Mouse (Mus musculus) olfactory bulb, adult 2 months (tissue): ENCODE measurements around the gene Atp2a1. TPM values are rescaled to one million over a fixed set of nuclear protein-coding genes. Genes with fewer than 3 reads are reported as not detected.

ENCODE experiments used
- H3K27ac ChIP-seq: fragments of 200-500 bp; 2 replicates; pipeline ENCODE4 v1.5.1; 2012; ENCODE audit warnings: low read depth, low read length; ENCODE audit not compliant: insufficient read depth
- H3K4me1 ChIP-seq: fragments of 200-500 bp; 2 replicates; pipeline ENCODE4 v1.6.1; 2012; ENCODE audit warnings: low read length; ENCODE audit not compliant: control insufficient read depth, insufficient read depth
- H3K4me3 ChIP-seq: fragments of 200-500 bp; 2 replicates; pipeline ENCODE4 v1.5.1; 2012; ENCODE audit warnings: mild to moderate bottlenecking, low read depth, low read length, moderate library complexity; ENCODE audit not compliant: insufficient read depth
- CTCF ChIP-seq: fragments of 200-500 bp; IDR thresholded peaks from 2 replicates; pipeline ENCODE4 v1.5.1; 2012; ENCODE audit warnings: low read depth, mild to moderate bottlenecking, low read length, moderate library complexity; ENCODE audit not compliant: insufficient read depth
- POLR2A ChIP-seq: fragments of 200-500 bp; IDR thresholded peaks from 2 replicates; pipeline ENCODE4 v1.6.1; 2012; ENCODE audit warnings: mild to moderate bottlenecking, low read depth, low read length, moderate library complexity; ENCODE audit not compliant: insufficient read depth
- WGBS: fragments of 180-500 bp; shearing (Covaris S2); methylation state at CpG from one replicate; pipeline ENCODE4 v1.1.7; 2018; 5-methylcytosine and 5-hydroxymethylcytosine counted together
- polyA plus RNA-seq: library from polyadenylated mRNA; stranded (reverse); fragments of >200 nt; gene quantifications from 2 replicates; pipeline ENCODE4 v1.2.4, GENCODE M21; 2012; ENCODE audit warnings: low replicate concordance; ENCODE audit not compliant: missing spikeins, insufficient read depth, insufficient read length

The Atp2a1 gene
- polyA plus RNA-seq, 1 experiment: not detected

DNA sequence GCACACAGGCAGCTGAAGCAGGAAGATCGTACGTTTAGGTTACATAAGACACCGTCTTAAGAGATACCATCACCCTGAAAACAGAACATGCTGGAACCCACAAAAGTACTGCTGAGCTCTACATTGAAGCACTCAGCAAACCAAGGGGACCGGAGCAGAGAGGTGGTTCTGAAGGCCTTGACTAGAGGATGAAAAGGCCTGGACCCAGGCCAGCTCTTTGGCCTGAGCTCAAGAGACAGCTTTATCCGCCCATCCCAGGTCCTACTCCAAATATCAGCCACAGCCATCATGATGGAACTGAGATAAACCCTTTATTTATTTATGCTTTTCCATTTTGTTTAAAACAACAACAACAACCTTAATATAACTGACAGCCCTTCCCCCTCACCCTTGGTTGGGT, 3.8 kb upstream of the Atp2a1 start:
- no peak overlapping the region for H3K27ac ChIP-seq
- WGBS: 81% methylated on average over 5 of the region's 5 CpGs
- peaks cover 19% of the 10 kb centered on the region; the same call in 1 of the 2 replicates for H3K4me1 ChIP-seq
- TF ChIP-seq POLR2A (no peak), CTCF (no peak)
- H3K4me3 ChIP-seq: no peak overlapping the region

DNA sequence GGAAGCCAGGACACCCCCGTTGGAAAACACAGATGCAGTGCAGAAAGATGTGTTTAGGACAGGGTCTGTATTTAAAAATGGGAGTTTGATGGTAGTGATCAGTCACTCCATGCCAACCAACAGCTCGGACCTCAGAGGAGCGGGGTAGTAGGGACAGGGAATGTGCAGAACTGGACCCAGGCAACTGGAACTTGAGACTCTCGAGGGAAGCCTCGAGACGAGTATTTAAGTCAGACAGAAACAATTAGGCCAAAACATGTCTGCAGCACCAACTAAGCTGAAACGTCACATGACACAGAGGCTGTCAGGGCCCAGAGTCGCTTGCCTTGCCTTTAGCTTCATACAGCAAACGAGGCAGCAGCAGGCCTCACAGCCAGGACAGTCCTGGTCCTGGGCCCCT, 3.2 kb upstream of the Atp2a1 start:
- 53% methylated on average over 9 of the region's 9 CpGs for WGBS
- TF ChIP-seq CTCF (no peak), POLR2A (no peak)
- no peak overlapping the region for H3K27ac ChIP-seq

DNA sequence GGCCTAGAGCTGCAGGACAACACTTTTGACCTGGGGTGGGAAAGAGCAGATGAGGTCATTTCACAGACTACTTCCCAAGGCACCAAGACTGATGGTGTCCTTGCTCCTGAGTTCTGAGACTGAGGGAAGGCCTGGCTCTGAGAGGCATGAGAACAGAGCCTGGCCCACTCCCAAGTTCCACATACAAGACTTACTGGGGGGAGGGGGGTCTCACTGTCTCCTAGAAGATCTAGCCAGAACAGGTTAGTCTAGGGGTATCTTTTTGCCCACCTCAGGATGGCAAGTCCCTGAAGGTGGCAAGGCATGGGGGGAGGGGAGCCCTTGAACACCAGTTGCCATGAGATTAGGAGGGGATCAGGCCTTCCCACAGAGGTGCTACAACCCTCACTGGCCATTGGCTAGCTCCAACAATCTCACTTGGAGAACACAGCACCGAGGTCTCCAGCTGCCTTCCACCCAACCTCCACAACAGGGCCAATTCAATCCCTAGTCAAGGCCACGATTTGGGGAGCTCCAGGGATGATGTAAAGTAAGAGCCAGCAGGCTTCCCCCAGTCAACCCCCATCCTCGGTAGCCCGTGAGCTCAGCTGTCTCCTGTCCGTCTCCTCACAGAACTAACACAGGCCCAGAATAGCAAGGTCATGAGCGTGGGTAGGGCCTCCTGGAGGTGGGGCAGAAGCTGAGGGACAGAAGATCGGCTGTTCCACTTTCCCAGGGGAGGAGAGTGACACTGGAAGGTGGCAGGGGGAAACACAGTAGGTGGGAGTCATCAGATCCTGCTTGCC, 2.5 kb upstream of the Atp2a1 start:
- no peak overlapping the region for H3K4me3 ChIP-seq
- WGBS: 48% methylated on average over 7 of the region's 7 CpGs
- H3K27ac ChIP-seq: no peak overlapping the region
- H3K4me1 ChIP-seq: peaks cover 19% of the 10 kb centered on the region; the same call in 1 of the 2 replicates
- no peak for TF ChIP-seq POLR2A
- no peak for TF ChIP-seq CTCF

More for the DNA sequence above, 3.2 kb upstream of the Atp2a1 start:
- H3K4me3 ChIP-seq: no peak overlapping the region
- H3K4me1 ChIP-seq: peaks cover 19% of the 10 kb centered on the region; the same call in 1 of the 2 replicates

DNA sequence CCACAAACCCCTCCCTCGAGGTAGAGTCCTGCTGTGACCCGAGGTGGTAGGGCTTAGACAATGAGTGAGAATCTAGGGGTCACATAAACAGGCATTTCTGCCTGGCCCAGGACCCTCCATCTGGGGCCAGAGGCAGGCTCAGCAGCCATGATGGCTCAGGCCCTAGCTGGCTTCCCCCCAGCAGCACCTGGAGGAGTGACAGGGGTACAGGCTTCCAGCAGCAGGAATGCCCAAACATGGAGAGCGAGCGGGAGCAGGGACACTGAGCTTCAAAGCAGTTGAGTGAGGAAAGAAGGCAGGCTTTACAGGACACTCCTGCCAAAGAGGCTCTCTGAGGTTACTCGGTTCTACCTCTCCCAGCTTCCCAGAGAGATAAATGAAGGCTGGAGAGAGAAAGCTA, 1.9 kb upstream of the Atp2a1 start:
- H3K27ac ChIP-seq: no peak overlapping the region
- H3K4me1 ChIP-seq: peaks cover 19% of the 10 kb centered on the region; the same call in 1 of the 2 replicates
- WGBS: 55% methylated on average over 5 of the region's 5 CpGs
- no peak overlapping the region for H3K4me3 ChIP-seq
- no peak for TF ChIP-seq POLR2A
- TF ChIP-seq CTCF: no peak

DNA sequence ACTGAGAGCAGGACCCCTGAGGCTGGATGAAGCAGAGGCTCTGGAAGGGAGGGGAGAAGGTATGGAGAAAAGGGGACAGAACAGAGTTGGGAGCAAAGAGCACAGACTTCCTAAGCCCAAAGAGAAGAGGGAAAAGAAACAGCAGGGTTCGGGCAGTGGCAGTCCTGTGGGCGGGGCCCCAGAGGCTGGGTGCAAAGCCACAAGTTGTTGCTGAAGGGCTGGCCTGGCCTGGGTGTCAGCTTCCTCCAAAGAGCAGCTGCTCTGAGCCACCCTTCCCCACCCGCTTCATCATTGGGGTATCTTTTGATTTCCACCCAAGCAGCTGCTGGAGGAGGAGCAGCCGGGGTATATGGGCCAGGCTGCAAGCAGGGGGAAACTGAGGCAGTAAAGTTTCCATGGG, 1.2 kb upstream of the Atp2a1 start:
- no peak for TF ChIP-seq CTCF
- no peak for TF ChIP-seq POLR2A
- 68% methylated on average over 4 of the region's 4 CpGs for WGBS
- no peak overlapping the region for H3K4me3 ChIP-seq
- peaks cover 19% of the 10 kb centered on the region; the same call in 1 of the 2 replicates for H3K4me1 ChIP-seq
- no peak overlapping the region for H3K27ac ChIP-seq

DNA sequence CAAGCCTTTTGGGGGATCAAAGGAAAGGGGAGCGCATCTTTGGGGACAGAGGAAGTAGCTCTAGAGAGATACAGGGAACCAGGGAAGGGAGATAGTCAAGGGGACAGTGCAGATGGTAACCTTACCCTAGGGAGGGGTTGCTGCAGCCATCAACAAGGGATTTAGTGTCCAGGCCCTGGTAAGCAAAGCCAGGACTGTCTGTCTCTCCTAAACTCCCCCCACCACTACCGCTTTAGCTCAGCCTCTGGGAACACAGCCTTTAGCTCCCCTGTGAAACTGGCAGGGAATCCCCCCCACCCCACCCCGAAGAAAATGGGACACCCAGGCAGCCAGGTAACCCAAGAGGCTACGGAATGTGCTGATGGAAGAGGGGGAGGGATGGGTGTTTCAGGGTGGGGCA, 639 bp upstream of the Atp2a1 start:
- no peak overlapping the region for H3K27ac ChIP-seq
- peaks cover 19% of the 10 kb centered on the region; the same call in 1 of the 2 replicates for H3K4me1 ChIP-seq
- H3K4me3 ChIP-seq: no peak overlapping the region
- no peak for TF ChIP-seq POLR2A
- no peak for TF ChIP-seq CTCF
- 77% methylated on average over 4 of the region's 4 CpGs for WGBS

DNA sequence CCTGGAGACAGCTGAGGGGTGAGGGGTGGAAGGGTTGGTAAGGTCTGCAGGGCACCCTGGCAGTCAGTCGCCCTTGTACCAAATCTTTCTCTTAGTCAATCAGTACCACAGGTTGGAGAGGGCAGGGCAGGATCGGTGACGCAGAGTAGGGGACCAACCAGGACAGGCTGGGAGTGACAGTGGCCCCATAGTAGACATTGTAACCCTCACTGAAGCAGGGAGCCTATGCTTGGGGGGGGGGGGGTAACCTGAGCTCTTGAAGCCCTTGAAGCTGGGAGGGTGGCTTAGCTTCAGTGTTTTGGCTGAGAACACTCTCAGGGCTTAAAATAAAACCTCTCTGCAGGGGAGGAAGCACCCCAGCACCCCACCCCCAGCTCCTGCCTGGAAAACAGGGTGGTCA, 1.3 kb downstream of the Atp2a1 start:
- 72% methylated on average over 3 of the region's 3 CpGs for WGBS
- Histone ChIP-seq H3K4me3 (no peak overlapping the region), H3K4me1 (peaks cover 15% of the 10 kb centered on the region; the same call in 1 of the 2 replicates), H3K27ac (no peak overlapping the region)
- TF ChIP-seq CTCF: no peak
- TF ChIP-seq POLR2A: no peak

DNA sequence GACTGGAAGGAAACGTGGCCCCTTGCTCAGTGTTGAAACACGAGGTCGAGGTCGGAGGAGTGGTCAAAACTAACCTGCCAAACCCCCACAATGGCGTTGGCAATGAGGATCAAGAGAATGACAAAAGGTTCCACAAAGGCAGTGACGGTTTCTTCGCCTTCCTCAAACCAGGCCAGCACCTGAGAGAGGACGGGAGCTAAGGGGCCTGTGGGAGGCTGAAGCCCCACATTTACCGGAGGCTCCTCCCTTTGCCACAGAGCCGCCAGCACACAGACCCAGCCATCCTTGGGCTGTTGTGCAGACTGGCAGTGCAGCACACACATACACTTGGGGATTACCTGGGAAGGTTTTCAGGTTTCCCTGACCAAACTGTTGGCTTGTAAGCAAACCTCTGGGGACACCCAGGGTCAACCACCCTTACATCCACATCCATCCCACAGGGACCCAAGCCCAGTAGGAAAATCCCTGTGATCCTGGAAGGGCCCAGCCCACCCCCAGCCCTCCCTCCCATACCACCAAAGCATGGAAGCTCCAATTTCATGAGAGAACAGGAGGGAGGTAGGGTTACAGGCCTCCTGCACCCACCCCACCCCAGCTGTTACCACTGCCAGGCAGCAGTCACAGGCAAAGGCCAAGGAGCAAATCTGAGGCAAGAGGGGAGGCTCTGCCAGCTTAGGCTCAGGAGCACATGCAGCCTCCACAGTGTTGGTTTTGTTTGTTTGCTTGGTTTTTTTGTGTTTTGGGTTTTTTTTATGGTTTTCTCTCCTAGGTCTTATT, 2.1 kb downstream of the Atp2a1 start:
- H3K4me1 ChIP-seq: peaks cover 9% of the 10 kb centered on the region; the same call in 1 of the 2 replicates
- WGBS: 64% methylated on average over 10 of the region's 10 CpGs
- no peak for TF ChIP-seq CTCF
- TF ChIP-seq POLR2A: no peak
- H3K27ac ChIP-seq: no peak overlapping the region
- H3K4me3 ChIP-seq: no peak overlapping the region

DNA sequence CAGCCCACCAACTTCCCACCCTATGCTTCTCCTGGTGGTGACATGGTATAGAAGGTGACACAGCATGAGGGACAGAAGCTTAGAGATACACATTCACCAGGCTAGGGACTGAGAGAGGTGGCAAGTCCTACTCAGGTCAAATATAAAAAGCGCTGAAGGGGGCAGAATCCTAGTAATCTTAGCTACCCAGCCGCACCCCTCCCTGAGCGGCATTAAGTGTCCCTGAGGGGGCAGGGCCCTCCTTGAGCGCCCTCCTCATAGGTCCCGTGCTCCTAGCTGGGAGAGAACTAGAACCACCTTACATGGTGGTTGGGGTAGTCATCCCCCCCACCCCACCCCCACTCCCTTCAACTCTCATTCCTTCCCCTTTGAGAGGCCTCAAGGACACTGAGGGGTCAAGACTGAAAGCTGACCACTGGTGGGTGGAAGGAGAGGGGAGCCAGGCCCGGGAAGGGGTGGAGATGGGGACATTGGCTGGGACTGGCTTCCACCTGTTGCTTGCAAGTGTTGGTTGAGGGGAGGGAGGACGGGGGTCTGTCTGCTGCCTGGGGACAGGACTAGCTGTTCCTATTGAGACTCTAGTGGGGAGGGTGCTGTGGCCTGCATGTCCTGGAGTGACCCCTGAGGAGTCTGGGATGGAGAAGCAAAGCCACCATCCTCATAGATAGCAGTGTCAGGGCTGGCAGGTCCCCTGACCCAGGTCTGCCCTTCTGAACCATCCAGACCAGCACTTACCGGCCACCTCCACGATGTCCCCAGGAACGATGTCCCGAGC, 3.9 kb downstream of the Atp2a1 start:
- TF ChIP-seq CTCF: no peak
- no peak for TF ChIP-seq POLR2A
- H3K27ac ChIP-seq: no peak overlapping the region
- WGBS: 86% methylated on average over 11 of the region's 11 CpGs
- H3K4me3 ChIP-seq: no peak overlapping the region
- no peaks in the 10 kb centered on the region for H3K4me1 ChIP-seq
